Mouse (Mus musculus): ENCODE data around the gene Efcab2. TPM values are rescaled to one million over a fixed set of nuclear protein-coding genes. Genes with fewer than 3 reads are reported as not detected.
A peak's percentile ranks its signal among the peaks of the same experiment; 100 is the strongest.

Efcab2 gene
- polyA plus RNA-seq, 1 experiment from 2014 or later = 7.7 TPM

- Histone ChIP-seq H3K27me3 (ENCODE audit: control insufficient read depth, insufficient read depth, low read length) (no peaks in the 10 kb centered on the region), H3K36me3 (ENCODE audit: control insufficient read depth, insufficient read depth, low read length) (no peaks in the 10 kb centered on the region), H3K4me1 (ENCODE audit: control insufficient read depth, insufficient read depth, low read length) (no peaks in the 10 kb centered on the region), H3K9ac (replicated peaks; ENCODE audit: low read length) (no peak overlapping the region), H3K27ac (replicated peaks; ENCODE audit: low read depth, low read length) (no peak overlapping the region), H3K4me2 (ENCODE audit: low read length) (no peak overlapping the region), H3K4me3 (replicated peaks; ENCODE audit: low read depth, low read length) (no peak overlapping the region), H3K9me3 (ENCODE audit: control insufficient read depth, low read length) (no peaks in the 10 kb centered on the region)
- DNase-seq = no peak
- 86% methylated on average over 5 of the region's 5 CpGs for WGBS
- no peak for ATAC-seq (ENCODE audit: low FRiP score, low TSS enrichment)
Observed at GRCm38 (mm10) chr1:178392970-178393369, 12.9 kb upstream of the Efcab2 start.

DNA sequence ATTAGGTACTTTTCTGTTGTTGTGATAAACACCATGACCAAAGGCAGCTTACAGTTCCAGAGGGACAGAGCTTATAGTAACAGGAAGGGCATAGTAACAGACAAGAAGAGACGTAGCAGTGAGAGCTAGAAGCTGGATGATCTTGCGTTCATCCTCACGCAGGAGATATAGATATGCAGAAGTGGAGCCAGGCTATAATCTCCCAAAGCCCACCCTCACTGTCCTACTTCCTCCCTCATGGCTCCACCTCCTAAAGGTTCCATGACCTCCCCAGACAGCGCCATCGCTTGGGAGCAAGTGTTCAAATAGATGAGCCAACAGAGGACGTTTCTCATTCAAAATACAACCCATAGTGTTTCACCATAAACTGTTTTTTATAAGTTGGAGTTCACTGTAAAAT, 10.8 kb upstream of the Efcab2 start:
- 85% methylated on average over 6 of the region's 6 CpGs for WGBS
- no peaks in the 10 kb centered on the region for H3K27me3 ChIP-seq (ENCODE audit: control insufficient read depth, insufficient read depth, low read length)
- DNase-seq (no peak), ATAC-seq (ENCODE audit: low FRiP score, low TSS enrichment) (no peak)
- no peak overlapping the region for H3K4me3 ChIP-seq (replicated peaks; ENCODE audit: low read depth, low read length)
- H3K9me3 ChIP-seq (ENCODE audit: control insufficient read depth, low read length) = no peaks in the 10 kb centered on the region
- H3K4me1 ChIP-seq (ENCODE audit: control insufficient read depth, insufficient read depth, low read length) = no peaks in the 10 kb centered on the region
- no peak overlapping the region for H3K4me2 ChIP-seq (ENCODE audit: low read length)
- no peak overlapping the region for H3K9ac ChIP-seq (replicated peaks; ENCODE audit: low read length)
- H3K36me3 ChIP-seq (ENCODE audit: control insufficient read depth, insufficient read depth, low read length) = no peaks in the 10 kb centered on the region
- H3K27ac ChIP-seq (replicated peaks; ENCODE audit: low read depth, low read length) = no peak overlapping the region

DNA sequence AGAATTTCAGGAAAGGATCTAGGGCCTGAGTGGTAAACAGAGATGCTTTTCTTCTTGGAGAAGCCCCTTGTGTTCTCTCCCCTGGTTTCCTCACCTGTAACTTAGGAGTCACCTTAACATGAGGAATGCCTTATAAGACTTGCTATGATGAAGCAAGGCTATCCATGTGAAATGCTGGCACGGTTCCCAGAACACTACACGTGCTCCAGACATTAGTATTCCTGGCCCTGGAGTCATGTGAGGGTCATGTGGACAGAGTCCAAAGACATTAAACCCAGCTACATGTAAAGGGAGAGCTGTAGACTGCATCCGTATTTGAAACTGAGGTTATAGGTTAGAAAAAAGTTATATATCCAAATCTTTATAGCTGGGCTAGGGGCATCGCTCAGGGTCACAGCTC, 9.5 kb upstream of the Efcab2 start:
- Histone ChIP-seq H3K27me3 (ENCODE audit: control insufficient read depth, insufficient read depth, low read length) (no peaks in the 10 kb centered on the region), H3K9ac (replicated peaks; ENCODE audit: low read length) (no peak overlapping the region), H3K4me1 (ENCODE audit: control insufficient read depth, insufficient read depth, low read length) (no peaks in the 10 kb centered on the region), H3K36me3 (ENCODE audit: control insufficient read depth, insufficient read depth, low read length) (no peaks in the 10 kb centered on the region), H3K4me2 (ENCODE audit: low read length) (no peak overlapping the region), H3K9me3 (ENCODE audit: control insufficient read depth, low read length) (no peaks in the 10 kb centered on the region), H3K4me3 (replicated peaks; ENCODE audit: low read depth, low read length) (no peak overlapping the region), H3K27ac (replicated peaks; ENCODE audit: low read depth, low read length) (no peak overlapping the region)
- peak; percentile 26 for DNase-seq
- 74% methylated on average over 4 of the region's 4 CpGs for WGBS
- ATAC-seq (ENCODE audit: low FRiP score, low TSS enrichment) = no peak

DNA sequence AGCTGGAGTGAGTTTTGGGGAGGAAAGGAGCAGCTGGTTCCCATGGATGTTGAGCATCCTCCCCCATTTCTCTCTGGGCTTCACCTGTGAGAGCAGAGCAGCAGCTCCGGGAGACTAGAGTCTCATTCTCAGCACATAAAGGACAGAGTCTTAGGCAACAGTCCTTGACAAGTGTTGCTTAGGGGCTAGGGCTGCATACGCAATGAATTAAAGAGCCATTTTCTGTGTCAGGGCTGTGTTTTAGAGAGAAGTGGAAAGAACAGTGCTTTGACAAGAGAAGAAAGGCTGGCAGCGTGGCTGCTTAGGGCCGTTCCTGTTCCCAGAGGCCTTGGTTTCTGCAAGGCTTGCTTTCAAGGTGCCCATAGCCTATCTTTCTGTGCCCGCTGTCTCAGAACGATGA, 6.0 kb upstream of the Efcab2 start:
- H3K9ac ChIP-seq (replicated peaks; ENCODE audit: low read length) = no peak overlapping the region
- no peaks in the 10 kb centered on the region for H3K4me1 ChIP-seq (ENCODE audit: control insufficient read depth, insufficient read depth, low read length)
- ATAC-seq (ENCODE audit: low FRiP score, low TSS enrichment) (no peak), DNase-seq (peak; percentile 20)
- no peak overlapping the region for H3K4me2 ChIP-seq (ENCODE audit: low read length)
- no peak overlapping the region for H3K4me3 ChIP-seq (replicated peaks; ENCODE audit: low read depth, low read length)
- H3K27me3 ChIP-seq (ENCODE audit: control insufficient read depth, insufficient read depth, low read length) = no peaks in the 10 kb centered on the region
- no peaks in the 10 kb centered on the region for H3K9me3 ChIP-seq (ENCODE audit: control insufficient read depth, low read length)
- H3K27ac ChIP-seq (replicated peaks; ENCODE audit: low read depth, low read length) = 0 out of 2 replicates have a peak overlapping the region, but pooled peaks have one; percentile 9
- 70% methylated on average over 6 of the region's 6 CpGs for WGBS
- H3K36me3 ChIP-seq (ENCODE audit: control insufficient read depth, insufficient read depth, low read length) = no peaks in the 10 kb centered on the region

- Histone ChIP-seq H3K9ac (replicated peaks; ENCODE audit: low read length) (no peak overlapping the region), H3K36me3 (ENCODE audit: control insufficient read depth, insufficient read depth, low read length) (no peaks in the 10 kb centered on the region), H3K27me3 (ENCODE audit: control insufficient read depth, insufficient read depth, low read length) (no peaks in the 10 kb centered on the region), H3K4me2 (ENCODE audit: low read length) (no peak overlapping the region), H3K4me1 (ENCODE audit: control insufficient read depth, insufficient read depth, low read length) (no peaks in the 10 kb centered on the region), H3K4me3 (replicated peaks; ENCODE audit: low read depth, low read length) (no peak overlapping the region), H3K27ac (replicated peaks; ENCODE audit: low read depth, low read length) (no peak overlapping the region), H3K9me3 (ENCODE audit: control insufficient read depth, low read length) (no peaks in the 10 kb centered on the region)
- ATAC-seq (ENCODE audit: low FRiP score, low TSS enrichment) (no peak), DNase-seq (no peak)
- 70% methylated on average over 7 of the region's 7 CpGs for WGBS
Observed at GRCm38 (mm10) chr1:178400652-178401051, 5.2 kb upstream of the Efcab2 start.

DNA sequence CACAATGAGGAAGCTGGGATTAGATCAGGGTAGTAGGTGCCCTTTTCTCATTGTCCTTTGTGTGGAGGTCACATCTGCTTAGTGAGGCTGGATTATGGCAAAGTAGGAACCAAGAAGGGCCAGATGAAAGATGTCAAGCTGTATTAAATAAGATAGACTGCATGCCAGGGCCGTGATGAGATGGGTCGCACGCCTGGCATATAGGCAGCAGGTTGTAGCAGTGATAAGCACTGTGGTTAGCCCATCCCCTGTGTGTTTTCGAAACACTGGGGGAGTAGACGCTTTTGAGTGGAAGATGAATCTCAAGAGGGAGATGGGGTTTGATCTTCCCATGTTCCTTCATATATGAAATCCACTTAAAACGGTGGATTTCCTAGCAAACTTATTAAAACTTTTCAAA, 3.9 kb upstream of the Efcab2 start:
- Histone ChIP-seq H3K4me2 (ENCODE audit: low read length) (no peak overlapping the region), H3K27ac (replicated peaks; ENCODE audit: low read depth, low read length) (no peak overlapping the region), H3K36me3 (ENCODE audit: control insufficient read depth, insufficient read depth, low read length) (no peaks in the 10 kb centered on the region), H3K4me3 (replicated peaks; ENCODE audit: low read depth, low read length) (no peak overlapping the region), H3K9ac (replicated peaks; ENCODE audit: low read length) (no peak overlapping the region), H3K27me3 (ENCODE audit: control insufficient read depth, insufficient read depth, low read length) (no peaks in the 10 kb centered on the region), H3K4me1 (ENCODE audit: control insufficient read depth, insufficient read depth, low read length) (no peaks in the 10 kb centered on the region), H3K9me3 (ENCODE audit: control insufficient read depth, low read length) (no peaks in the 10 kb centered on the region)
- 66% methylated on average over 6 of the region's 6 CpGs for WGBS
- ATAC-seq (ENCODE audit: low FRiP score, low TSS enrichment) (no peak), DNase-seq (no peak)

DNA sequence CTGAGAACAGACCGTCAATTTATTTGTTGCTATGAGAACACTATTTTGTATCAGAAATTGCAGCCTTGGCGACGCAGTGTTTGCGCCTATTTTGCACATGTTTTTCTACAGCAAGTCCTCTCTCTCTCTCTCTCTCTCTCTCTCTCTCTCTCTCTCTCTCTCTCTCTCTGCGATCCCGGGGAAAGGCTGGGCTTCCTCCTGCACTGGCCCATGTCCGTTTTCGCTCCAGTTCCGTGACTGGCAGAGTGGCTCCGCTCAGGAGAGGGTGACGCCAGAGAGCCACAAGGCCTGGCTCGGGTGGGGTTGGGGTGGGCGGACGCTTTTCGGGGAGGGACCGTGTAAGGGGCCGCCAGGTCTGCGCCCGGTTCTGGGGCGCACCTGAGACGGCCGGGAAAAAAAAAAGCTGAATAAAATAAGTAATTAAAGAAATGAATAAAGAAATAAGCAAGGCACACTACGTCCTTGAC, 407 bp upstream of the Efcab2 start:
- ATAC-seq (ENCODE audit: low FRiP score, low TSS enrichment) = peak; percentile 85

DNA sequence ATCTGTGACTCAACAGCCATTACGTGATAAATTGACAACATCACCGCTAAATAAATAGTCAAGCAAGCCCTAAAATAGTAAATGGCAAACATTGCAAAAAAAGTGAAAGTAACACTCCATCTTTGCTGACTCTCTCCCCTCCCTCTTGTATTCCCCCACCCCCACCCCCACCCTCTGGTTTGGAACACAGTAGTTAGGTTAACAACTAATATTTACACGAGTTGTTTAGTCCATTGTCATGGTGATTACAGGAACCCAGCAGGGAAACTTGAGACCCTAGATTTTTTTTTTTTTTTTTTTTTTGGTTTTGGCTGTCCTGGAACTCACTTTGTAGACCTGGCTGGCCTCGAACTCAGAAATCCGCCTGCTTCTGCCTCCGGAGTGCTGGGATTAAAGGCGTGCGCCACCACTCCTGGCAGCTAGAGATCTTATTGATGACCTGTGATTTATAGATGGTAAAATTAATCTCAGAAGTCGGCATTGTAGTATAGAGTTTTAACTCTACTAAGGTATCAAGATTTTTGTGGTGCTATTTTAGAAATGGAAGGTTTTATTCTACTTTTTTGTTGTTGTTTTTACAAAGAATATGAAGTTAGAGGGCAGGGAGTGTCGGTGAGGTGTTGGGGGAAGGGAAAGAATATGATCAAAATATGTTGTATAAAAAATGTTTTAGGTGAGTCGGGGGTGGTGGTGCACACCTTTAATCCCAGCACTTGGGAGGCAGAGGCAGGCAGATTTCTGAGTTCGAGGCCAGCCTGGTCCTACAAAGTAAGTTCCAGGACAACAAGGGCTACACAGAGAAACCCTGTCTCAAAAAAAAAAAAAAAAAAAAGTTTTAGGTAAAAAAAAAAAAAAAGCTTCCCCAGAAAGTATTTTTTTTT, 1.1 kb downstream of the Efcab2 start:
- H3K4me3 ChIP-seq (replicated peaks; ENCODE audit: low read depth, low read length) = peak overlapping the region; percentile 70
- peak overlapping the region; percentile 98 for H3K9ac ChIP-seq (replicated peaks; ENCODE audit: low read length)
- WGBS = 67% methylated on average over 12 of the region's 12 CpGs
- no peaks in the 10 kb centered on the region for H3K36me3 ChIP-seq (ENCODE audit: control insufficient read depth, insufficient read depth, low read length)
- DNase-seq (no peak), ATAC-seq (ENCODE audit: low FRiP score, low TSS enrichment) (no peak)
- H3K27me3 ChIP-seq (ENCODE audit: control insufficient read depth, insufficient read depth, low read length) = no peaks in the 10 kb centered on the region
- H3K9me3 ChIP-seq (ENCODE audit: control insufficient read depth, low read length) = no peaks in the 10 kb centered on the region
- peak overlapping the region; percentile 68 for H3K4me2 ChIP-seq (ENCODE audit: low read length)
- H3K4me1 ChIP-seq (ENCODE audit: control insufficient read depth, insufficient read depth, low read length) = no peaks in the 10 kb centered on the region
- H3K27ac ChIP-seq (replicated peaks; ENCODE audit: low read depth, low read length) = peak overlapping the region; percentile 100

More for the DNA sequence above, 407 bp upstream of the Efcab2 start:
- peak overlapping the region; percentile 68 for H3K4me2 ChIP-seq (ENCODE audit: low read length)
- no peaks in the 10 kb centered on the region for H3K36me3 ChIP-seq (ENCODE audit: control insufficient read depth, insufficient read depth, low read length)
- under 1% methylated on average over 23 of the region's 23 CpGs for WGBS
- H3K27ac ChIP-seq (replicated peaks; ENCODE audit: low read depth, low read length) = peak overlapping the region; percentile 100
- no peaks in the 10 kb centered on the region for H3K4me1 ChIP-seq (ENCODE audit: control insufficient read depth, insufficient read depth, low read length)
- H3K9me3 ChIP-seq (ENCODE audit: control insufficient read depth, low read length) = no peaks in the 10 kb centered on the region
- H3K27me3 ChIP-seq (ENCODE audit: control insufficient read depth, insufficient read depth, low read length) = no peaks in the 10 kb centered on the region
- peak; percentile 88 for DNase-seq
- peak overlapping the region; percentile 70 for H3K4me3 ChIP-seq (replicated peaks; ENCODE audit: low read depth, low read length)
- H3K9ac ChIP-seq (replicated peaks; ENCODE audit: low read length) = peak overlapping the region; percentile 98

DNA sequence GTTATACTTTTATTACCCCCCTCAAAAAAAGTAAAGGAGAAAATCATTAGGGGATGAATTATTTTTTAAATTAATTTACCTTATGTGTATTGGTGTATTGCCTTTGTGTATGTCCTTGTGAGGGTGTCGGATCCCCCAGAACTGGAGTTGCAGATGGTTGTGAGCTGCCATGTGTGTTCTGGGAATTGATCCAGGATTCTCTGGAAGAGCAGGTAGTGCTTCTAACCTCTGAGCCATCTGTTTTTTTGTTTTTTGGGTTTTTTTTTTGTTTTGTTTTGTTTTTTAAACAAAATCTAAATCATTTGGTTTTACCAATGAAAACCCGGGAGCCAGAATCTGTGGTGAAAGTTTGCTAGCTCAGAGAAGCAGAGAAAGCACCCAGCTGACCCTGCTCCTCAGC, 1.8 kb downstream of the Efcab2 start:
- Histone ChIP-seq H3K27ac (replicated peaks; ENCODE audit: low read depth, low read length) (no peak overlapping the region), H3K4me3 (replicated peaks; ENCODE audit: low read depth, low read length) (no peak overlapping the region), H3K4me1 (ENCODE audit: control insufficient read depth, insufficient read depth, low read length) (no peaks in the 10 kb centered on the region), H3K27me3 (ENCODE audit: control insufficient read depth, insufficient read depth, low read length) (no peaks in the 10 kb centered on the region), H3K4me2 (ENCODE audit: low read length) (no peak overlapping the region), H3K9me3 (ENCODE audit: control insufficient read depth, low read length) (no peaks in the 10 kb centered on the region), H3K36me3 (ENCODE audit: control insufficient read depth, insufficient read depth, low read length) (no peaks in the 10 kb centered on the region), H3K9ac (replicated peaks; ENCODE audit: low read length) (no peak overlapping the region)
- DNase-seq = no peak
- WGBS = 85% methylated on average over 2 of the region's 2 CpGs
- no peak for ATAC-seq (ENCODE audit: low FRiP score, low TSS enrichment)

Data from midbrain, embryonic 14.5 days (tissue).